Mouse (Mus musculus): ENCODE measurements around the gene Ube3b.

- TF ChIP-seq CTCF (IDR thresholded peaks at IDR 0.05; ENCODE audit: low read depth, low read length) (no peak), EP300 (IDR thresholded peaks at IDR 0.05; ENCODE audit: insufficient read depth, low read depth, low read length) (no peak)
Measured at GRCm38 (mm10) chr5:114456995-114457605, 76.7 kb downstream of the Ube3b start.
